Mouse (Mus musculus) kidney, postnatal 10 days (tissue): ENCODE measurements around the gene Rangrf.
A peak's percentile ranks its signal among the peaks of the same experiment; 100 is the strongest.
"Not testable (repeated sequence)": the region's sequence is repeated elsewhere in the genome, so short reads cannot be mapped to it uniquely, and the experiment has no call there.

Experiments
- DNase-seq: peaks from one replicate; pipeline ENCODE4 v3.0.0; 2021; ENCODE audit warnings: mixed read lengths

The Rangrf gene

DNA sequence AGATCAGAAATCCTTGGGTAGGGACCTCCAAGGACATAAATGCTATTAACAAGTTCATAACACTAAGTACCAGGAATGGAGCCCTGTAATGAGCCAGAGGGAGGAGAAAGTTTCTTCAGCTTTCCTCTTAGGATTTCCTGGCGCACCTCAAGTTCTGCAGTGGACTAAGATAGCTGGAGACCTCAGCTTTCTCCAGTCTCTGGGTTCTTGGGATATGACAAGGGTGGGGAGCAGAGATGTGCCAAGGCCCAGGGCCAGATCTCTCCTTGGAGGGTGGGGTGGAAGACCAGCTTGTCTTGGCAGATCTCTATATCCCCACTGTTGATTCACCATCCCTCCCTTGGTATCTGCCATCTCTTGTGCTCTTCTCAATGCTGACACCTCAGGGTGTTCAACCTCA, 616 bp upstream of the Rangrf start:
- DNase-seq = no peak

DNA sequence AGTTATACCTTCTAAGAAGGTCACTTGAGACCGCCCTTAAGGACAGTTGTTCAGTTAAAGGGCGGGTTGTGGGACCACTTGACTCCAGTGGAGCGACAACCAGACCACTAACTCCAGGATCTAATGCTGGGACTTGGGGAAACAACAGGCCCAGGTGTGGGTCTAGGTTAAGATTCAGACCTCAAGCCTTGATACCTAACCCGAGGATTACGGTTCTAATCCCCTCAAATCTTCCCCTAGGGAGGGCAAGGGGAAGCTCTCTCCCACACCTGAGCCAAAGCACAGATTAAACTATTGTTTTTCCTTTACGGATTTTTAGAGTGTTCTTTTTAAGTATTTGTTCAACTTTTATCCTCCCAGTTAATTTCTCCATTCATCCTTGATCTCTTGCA, 930 bp downstream of the Rangrf start:
- no peak for DNase-seq

DNA sequence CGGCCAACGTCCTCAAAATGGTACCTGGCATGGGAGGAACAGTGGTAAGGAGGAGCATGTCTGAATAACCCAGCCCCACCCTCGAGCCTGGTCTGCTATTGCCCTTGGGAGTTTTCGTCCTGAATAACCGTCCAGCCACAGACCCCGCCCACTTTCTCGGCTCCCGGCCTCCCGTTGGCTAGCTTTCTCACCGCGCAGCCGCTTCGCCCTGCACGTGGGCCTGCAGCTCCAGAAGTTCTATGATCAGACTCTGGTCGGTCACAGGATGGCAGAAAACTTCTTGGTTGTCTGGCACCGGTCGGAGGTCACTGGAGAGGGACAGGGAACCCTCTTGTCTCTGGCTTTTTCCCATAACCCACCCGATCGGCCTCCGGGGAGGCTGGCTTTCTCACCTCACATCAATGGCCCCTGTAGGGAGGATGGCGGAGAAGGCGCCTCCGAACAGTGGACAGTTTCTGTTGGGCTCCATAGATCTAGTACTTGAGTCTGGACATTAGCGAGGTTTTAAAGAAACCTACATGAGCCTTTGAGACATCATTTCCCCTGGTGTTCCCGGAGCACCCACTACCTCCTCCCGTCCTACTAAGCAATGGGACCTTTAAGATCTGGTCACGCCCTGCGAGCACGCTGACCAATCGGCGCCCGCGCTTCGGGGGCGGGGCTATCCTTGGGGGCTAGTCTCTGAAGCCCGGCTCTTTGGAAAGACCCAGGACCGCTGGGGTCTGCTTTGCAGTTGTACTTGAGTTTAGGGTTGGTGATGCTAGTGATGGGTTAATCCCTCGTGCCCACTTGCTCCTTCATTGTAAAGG, 1.5 kb downstream of the Rangrf start:
- DNase-seq = peak; percentile 92

DNA sequence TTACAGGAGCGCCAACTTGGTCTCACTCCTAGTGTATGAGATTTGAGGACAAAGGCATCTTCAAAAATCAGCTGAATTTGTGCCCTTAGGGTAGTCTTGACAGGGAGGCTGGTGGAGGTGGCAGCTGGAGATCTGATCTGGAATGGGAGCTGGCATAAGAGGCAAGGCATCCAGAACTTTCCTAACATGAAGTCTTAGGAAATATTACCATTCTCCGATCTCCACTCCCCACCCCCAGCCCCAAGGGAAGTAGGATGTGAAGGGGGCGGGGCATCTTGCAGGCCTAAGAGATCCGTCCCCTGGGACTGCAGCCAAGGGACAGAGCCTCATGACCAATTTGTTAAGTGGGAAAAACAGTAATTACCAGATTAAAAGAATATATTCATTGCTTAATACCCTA, 4.8 kb downstream of the Rangrf start:
- peak; percentile 82 for DNase-seq

DNA sequence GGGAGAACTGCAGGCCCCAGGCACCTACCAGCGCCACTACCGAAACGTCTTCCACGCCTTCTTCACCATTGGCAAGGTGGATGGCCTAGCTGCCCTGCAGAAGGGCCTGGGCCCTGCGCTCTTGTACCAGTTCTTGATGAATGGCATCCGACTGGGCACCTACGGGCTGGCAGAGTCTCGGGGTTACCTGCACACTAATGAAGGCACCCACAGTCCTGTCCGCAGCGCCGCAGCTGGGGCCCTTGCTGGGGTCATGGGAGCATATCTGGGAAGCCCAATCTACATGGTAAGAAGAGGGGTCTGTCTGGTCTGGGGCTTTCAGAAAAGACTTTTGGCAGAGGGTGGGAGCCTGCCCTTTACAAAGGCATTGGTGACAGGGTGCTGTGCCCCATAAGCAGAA, 6.2 kb downstream of the Rangrf start:
- no peak for DNase-seq

DNA sequence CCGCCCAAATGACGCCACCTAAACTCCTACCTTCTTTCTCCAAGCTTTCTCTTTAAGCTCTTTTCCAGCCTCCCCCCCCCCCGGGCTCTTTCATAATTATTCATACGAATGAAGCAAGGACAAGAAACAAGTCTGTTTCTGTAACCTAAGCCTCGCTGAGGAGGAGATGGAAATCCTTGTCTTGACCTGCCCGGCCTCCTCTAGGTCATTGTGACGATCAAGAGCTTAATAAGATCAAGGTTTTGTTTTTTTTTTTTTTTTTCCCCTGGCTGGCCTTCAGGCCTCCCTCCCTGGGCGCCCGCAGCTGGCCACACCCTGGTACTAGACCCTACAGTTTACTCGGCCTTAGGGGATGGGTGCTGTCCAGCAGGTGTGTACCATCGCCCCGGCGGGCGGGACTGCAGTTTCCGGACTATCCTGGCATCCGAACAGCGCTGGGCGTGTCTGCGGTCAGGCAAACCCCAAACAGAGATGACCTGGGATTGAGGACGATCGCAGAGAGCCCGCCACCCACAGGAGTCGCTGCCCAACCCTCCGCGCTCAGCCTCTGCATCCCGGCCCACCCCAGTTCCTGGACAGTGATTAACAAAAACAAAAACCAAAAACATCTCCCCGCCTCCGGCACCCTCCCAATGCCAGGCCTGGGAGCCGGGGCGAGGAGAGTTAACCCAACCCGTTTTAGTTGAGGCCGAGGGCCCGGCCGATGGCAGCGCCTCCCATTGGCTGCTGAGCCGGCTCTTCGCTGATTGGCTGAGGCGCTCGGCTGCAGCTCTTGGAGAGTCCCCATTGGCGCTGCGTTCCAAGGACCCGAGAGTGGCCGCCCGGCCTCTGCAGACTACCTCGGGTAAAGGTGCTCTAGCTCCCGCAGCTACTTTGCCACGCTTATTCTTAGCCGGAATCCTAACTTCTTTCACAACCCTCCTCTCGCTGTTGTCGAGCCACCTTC, 7.4 kb downstream of the Rangrf start, which contains the start of gene Slc25a35:
Gene Slc25a35 (plus strand): TSS at position 795 of the 946 bp plus-strand sequence.
- peak; percentile 94 for DNase-seq

DNA sequence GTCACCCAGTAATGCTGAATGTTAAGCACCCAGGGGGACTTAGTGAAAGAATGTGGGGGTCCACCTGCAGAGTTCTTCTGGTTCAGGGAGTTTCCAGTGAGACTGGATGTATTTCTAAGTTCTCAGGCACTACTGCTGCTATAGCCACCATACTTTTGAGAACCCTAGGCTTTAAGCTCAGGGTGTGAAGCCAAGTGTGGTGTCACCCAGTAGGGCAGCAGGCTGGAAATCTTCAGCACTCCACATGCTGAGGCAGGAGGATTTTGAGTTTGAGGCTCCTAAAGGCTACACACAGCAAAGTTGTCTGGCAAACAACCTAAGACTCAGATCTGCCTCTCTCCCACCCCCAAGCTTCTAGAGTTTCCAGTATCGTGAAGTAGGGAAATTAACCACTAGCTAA, 8.4 kb downstream of the Rangrf start:
- no peak for DNase-seq

DNA sequence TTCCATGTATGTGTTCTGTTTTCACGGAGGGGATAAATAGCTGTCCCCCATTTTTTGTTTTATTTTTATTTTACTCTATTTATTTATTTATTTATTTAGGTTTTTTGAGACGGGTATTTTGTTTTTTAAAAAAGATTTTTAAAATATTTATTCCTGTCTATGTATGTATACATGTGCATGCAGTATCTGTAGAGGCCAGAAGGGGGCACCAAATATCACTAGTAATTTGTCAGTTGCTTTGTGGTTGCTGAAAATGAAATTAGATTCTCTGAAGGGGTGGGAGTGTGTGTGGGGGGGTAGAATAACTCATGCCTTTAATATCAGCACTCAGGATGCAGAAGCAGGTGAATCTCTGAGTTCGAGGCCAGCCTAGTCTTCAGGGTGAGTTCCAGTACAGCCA, 9.1 kb downstream of the Rangrf start:
- peak; percentile 82 for DNase-seq

DNA sequence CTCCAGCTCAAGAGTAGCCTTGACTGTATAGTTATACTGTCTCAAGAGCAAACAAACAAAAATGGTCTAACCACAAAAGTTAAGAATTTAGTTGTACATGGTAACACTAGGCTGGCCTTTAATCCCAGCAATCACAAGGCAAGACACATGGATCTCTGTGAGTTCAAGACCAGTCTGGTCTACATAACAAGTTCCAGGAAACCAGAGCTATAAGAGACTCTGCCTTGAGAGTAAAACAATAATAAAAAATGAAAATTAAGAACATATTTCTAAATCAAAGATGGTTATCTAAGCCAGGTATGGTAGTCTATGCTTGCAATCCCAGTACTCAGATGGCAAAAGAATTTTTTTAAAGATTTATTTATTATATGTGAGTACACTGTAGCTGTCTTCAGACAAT, 9.9 kb downstream of the Rangrf start:
- DNase-seq = no peak

DNA sequence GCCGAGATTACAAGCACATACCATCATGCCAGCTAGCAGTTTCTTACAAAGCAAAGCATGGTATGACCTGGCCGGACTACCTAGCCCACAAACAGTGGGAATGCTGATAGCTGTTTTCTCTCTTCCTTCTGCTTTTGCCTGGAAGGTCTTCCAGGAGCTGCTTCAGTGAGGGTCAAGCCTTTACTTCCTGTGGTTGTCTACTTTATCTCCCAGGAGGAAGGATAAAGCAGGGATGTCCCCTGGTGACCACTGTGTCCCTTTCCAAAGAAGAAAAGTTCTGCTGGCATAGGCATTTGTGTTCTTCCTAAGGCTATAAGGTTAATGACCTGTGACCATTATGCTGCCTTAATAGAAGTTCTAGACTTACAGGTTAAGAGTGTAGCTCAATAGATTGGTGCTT, 11.6 kb downstream of the Rangrf start:
- no peak for DNase-seq

DNA sequence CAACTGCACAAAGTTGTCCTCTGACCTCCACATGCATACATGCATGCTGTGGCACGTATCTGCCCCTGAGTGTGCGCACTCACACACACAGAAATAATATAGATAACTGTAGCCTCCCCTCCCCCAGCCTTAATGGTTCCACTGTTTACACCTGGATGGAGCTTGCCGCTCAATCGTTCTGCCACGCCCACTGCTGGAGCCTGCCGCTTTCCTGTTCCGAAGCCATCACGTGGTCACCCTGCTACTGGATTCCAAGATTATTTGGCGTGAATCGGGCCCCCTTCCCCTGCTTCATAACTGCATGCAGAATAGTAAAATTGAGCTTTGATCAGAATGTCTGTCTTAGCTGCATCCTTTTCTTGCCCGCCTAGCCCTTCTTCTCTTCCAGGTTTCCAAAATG, 12.8 kb downstream of the Rangrf start:
- DNase-seq = not testable (repeated sequence)

DNA sequence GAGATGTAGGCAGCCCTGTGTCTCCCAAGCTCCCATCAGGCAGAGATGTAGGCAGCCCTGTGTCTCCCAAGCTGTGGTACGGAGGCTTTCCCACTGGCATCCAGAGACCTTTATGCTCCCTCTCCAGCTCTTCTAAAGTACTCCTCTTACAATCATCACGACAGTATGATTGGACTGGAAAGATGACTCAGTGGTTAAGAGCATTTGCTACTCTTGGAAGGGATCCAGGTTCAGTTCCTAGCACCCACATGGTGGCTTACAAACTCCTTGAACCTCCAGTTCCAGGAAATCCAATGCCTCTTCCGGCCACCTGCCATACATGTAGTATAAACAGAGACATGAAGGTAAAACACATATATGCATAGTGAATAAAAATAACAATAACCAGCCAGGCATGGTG, 13.4 kb downstream of the Rangrf start:
- no peak for DNase-seq

DNA sequence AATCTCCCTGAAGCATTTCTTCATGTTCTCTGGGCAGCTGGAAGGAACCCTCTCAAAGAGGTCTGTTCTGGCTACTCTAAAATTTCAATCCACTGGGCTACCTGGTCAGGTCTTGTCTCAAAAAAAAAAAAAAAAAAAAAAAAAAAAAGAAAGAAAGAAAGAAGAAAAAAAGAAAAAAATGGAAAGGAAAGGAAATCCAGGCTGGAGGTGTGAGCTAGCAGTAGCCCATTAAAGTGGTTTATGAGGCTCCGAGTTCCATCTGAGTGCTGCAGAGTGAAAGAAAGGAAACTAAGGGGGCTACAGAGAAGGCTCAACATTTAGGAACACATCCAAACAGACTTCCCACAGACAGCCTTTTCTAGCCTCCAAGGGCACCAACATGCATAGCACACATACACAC, 17.0 kb downstream of the Rangrf start:
- no peak for DNase-seq

DNA sequence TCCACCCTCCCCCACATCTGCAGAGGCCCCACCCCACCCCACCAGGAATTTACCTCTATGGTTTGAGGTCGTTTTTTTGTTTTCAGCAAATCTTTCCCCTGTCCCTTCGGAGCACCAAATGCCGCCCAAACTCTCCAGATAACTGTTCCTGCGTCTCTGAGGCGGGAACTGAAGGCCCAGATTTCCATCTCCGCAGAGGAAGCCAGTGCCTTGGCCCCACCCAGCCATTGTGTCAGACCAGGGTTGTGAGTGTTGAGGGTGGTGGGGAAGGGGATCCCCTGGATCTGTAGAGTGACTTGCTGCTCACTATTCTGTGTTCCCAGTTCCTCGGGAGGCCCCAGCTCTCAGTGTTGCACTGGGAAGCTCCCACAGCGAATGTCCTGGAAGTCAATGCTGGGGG, 17.7 kb downstream of the Rangrf start, which contains the start of gene Arhgef15:
Gene Arhgef15 (minus strand): TSS at position 173 of the 400 bp plus-strand sequence.
- DNase-seq = peak; percentile 43

DNA sequence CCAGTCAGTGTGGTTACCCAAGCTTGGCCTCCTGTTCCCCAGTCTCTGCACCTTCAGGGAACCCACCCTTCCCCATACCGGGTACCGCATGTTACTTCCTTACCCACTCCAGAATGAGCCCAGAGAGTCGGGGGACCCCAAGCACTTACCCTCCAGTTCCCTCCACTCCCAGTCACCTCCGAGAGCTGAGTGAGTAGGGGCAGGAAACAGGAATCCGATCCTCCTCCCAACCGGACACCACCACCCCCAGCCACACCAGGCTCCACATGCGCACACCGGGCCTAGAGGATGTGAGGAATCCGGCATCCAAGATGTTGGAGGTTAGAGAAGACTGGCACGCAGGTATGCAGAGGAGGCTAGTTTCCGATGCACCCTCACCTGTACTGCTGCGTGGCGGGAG, 18.3 kb downstream of the Rangrf start:
- peak; percentile 64 for DNase-seq

DNA sequence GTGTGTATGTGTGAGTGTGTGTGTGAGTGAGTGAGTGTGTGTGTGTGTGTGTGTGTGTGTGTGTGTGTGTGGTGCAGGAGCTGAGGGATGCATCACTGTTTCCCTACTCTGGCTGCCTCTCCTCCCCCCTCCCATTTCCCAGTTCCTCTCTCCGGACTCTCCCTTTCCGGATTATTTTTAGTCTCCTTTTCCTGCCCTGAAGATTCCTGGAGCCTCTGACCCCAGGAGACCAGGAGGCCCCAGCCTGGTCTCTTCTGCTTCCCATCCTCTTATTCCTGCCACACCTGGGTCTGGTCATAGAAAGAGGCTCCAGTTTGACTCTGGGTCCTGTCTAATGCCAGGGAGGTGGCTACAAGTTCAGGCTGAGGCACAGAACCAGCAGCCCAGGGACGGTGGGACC, 18.9 kb downstream of the Rangrf start:
- DNase-seq = peak; percentile 62

DNA sequence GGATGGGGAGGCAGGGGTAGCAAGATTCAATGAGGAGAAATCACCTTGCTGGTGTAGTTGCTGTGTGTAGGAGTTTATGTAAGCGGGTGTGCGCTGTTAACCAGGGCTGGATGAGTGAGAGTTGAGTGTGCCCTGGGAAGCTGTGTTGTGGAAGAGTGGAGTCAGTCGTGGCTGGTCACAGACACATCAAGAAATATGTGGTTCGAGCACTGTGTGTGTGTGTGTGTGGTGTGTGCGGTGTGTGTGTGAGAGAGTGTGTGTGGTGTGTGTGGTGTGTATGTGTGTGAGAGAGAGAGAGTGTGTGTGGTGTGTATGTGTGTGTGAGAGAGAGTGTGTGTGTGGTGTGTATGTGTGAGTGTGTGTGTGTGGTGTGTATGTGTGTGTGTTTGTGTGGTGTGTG, 19.5 kb downstream of the Rangrf start:
- DNase-seq = no peak

DNA sequence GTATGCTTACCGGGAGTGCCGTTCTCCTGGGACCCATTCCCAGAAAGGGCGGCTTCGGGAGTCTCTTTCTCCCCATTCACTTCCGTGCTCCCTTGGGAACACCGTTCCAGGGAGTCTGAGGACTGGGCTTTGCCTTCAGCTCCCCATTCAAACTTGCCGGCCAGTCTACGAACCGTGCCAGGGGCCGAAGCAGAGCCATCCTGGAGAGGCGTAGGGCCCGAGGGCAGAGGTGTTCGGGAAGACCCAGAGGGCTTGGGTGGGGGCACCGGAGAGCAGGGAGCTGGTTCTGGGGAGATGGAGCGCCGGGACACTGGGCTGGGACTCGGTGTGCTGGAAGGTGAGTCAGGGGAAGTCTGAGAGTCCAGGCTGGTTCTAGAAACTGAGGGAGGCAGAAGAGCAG, 20.6 kb downstream of the Rangrf start:
- peak; percentile 22 for DNase-seq

DNA sequence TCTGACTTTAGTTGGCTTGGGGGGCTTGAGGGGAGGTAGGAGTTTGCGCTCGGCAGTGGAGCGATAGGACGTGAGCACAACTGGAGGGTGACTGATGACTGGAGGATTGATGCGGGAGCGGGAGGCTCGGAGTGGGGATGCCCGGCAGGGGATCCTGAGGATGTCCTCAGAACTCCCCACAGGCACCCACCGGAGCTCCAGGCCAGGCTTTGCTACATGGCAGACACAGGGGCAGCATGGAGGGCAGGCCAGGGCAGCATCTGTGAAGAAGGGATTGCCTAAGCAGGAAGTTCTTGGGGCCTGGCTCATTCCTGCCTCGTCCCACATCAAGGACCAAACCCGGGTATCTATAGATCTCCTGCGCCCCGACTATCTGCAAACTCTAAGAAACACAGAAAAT, 21.1 kb downstream of the Rangrf start:
- DNase-seq = peak; percentile 14

DNA sequence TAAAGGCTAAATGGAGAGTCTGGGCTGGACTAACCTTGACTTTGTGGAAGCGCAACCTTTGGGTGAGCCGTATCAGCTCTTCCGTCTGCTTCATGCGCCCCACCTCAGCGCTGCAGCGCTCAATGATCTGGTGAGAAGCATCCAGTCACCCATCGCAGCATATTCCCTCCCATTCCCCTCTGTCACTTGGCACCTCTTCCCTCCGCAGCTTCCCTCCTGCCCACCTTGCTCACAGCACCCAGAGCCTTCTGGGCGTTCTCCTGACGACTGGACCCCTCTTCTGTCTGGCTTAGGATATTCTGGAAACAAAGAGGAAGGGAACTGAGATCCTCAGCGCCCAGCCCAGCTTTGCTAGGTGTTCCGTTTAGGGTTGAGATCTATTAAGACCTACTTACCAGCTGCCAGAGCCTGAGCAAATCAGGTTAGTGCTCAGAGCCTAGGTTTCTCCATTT, 27.4 kb downstream of the Rangrf start:
- DNase-seq = no peak

DNA sequence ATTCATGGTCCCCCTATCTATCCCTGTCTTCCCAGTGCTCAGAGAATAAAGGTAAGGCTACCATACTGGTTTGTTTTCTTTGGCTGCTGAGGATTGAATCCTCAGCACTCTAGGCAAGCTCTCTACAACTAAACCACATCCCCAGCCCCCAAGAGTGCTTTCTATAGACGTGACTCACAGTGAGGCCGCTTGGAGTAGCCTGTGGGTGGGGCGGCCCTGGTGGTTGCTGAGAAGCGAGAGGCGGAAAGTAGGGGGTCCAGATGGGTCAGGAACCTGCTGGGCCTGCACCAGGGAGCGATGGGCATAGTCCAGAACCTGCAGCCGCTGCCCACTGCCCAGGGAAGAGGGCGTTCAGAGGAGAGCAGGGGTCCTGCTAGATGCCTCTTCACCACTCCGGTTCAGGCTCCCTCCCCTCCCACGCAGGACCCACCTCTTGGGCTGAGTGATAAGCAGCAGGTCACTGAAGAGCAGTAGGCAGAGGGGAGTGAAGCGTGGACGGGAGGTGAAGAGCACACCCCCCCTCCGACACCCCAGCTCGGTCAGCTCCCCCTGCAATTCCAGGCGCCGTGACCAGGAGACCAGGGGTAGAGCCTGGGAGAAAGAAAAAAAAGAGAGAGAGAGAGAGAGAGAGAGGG, 28.1 kb downstream of the Rangrf start:
- peak; percentile 11 for DNase-seq

DNA sequence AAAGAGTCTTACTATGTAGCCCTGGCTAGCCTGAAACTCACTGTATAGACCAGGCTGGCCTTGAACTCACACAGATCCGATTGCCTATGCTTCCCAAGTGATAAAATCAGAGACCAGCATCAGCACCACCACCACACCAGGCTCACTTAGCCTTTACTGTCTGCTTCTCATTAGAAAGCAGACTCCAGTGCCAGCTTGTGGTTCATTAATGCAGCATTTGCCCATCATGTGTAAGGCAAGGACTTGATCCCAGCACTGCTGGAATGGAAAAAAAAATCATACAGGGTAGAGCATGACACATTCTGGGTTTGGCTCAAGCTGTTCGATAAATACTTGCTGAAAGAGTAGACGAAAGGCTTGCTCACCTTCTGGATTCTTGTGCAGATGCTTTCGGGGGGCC, 29.0 kb downstream of the Rangrf start:
- DNase-seq = no peak

DNA sequence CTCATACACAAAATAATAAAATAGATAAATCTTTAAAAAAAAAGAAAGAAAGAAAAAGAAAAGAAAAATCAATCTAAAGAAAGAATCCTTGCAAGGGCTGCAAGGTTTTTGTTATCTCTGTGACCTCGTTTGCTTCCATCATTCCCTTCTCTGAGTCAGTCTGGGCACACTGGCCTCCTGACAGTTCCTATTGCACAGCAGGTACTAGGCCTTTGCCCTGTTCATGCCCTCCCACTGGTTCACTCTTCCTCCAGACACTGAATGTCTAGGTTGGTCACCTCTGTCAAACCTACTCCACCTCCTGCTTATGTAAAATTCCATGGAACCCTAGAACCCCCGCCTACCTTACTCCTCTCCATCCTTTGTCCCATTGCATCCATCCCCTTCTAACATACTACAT, 29.7 kb downstream of the Rangrf start:
- no peak for DNase-seq
